Mouse (Mus musculus) midbrain, embryonic 11.5 days (tissue): ENCODE results near the gene Itpr1. TPM values are rescaled to one million over a fixed set of nuclear protein-coding genes. Genes with fewer than 3 reads are reported as not detected.
A peak's percentile ranks its signal among the peaks of the same experiment; 100 is the strongest.

ENCODE experiments used
- ATAC-seq: fragments of 200-750 bp; cut with Nextera tagmentation; 2 replicates; pipeline ENCODE4 v1.8.0; 2017; ENCODE audit warnings: moderate TSS enrichment, moderate library complexity; ENCODE audit not compliant: low FRiP score
- DNase-seq: peaks from one replicate; pipeline ENCODE4 v3.0.0; 2015; ENCODE audit warnings: low spot score; ENCODE audit errors: missing footprints
- H3K27ac ChIP-seq: fragments of 300-500 bp; sonication (generic); 2 replicates; pipeline ENCODE4 v1.5.1; 2014; ENCODE audit warnings: low read depth, low read length
- H3K27me3 ChIP-seq: fragments of 300-500 bp; sonication (generic); 2 replicates; pipeline ENCODE4 v1.6.1; 2014; ENCODE audit warnings: mild to moderate bottlenecking, low read length, moderate library complexity, mixed read lengths; ENCODE audit not compliant: control insufficient read depth, insufficient read depth
- H3K36me3 ChIP-seq: fragments of 300-500 bp; sonication (generic); 2 replicates; pipeline ENCODE4 v1.6.1; 2014; ENCODE audit warnings: mild to moderate bottlenecking, low read length, moderate library complexity, mixed read lengths; ENCODE audit not compliant: control insufficient read depth, insufficient read depth
- H3K4me1 ChIP-seq: fragments of 300-500 bp; sonication (generic); 2 replicates; pipeline ENCODE4 v1.6.1; 2014; ENCODE audit warnings: low read length; ENCODE audit not compliant: control insufficient read depth, insufficient read depth
- H3K4me2 ChIP-seq: fragments of 300-500 bp; sonication (generic); 2 replicates; pipeline ENCODE4 v1.6.1; 2014; ENCODE audit warnings: mild to moderate bottlenecking, moderate library complexity
- H3K4me3 ChIP-seq: fragments of 300-500 bp; sonication (generic); 2 replicates; pipeline ENCODE4 v1.5.1; 2014; ENCODE audit warnings: low read depth, low read length
- H3K9ac ChIP-seq: fragments of 300-500 bp; sonication (generic); 2 replicates; pipeline ENCODE4 v1.6.1; 2014; ENCODE audit warnings: low read length
- H3K9me3 ChIP-seq: fragments of 300-500 bp; sonication (generic); 2 replicates; pipeline ENCODE4 v1.6.1; 2016; ENCODE audit warnings: low read length; ENCODE audit not compliant: control insufficient read depth
- WGBS: fragments of 180-500 bp; shearing (Covaris S2); extraction: QIAGEN DNeasy Blood & Tissue Kit; methylation state at CpG from one replicate; pipeline ENCODE4 v1.1.7; 2014; 5-methylcytosine and 5-hydroxymethylcytosine counted together
- polyA plus RNA-seq: library from polyadenylated mRNA; unstranded; fragments of >200 nt; fragmentation: Nextera tagmentation; extraction: Ambion mirVana; gene quantifications from 2 replicates; pipeline ENCODE4 v1.2.1, GENCODE M21; 2014

Itpr1 gene
- polyA plus RNA-seq, 1 experiment from 2014 or later = 5.2 TPM

DNA sequence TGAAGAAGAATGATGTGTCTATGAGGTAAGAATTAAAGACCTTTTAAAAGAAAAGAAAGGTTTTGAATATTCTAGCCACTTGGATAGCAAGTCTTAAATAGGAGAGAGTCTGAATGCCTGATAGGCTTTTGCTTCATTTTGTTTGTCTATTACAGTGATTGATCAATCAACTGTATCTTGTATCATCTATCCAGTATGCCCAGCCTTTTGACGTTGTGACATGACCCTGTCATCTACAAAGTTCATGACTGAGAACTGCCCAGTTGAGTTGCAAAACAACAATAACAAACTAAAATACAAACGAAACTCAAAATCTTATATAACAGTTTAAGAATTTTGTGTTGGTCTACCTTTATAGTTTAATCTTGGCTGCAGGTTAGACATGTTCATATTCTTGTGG is 78.1 kb downstream of the Itpr1 start:
- 93% methylated on average over 2 of the region's 2 CpGs for WGBS
- H3K4me1 ChIP-seq = no peaks in the 10 kb centered on the region
- H3K9me3 ChIP-seq = no peaks in the 10 kb centered on the region
- no peak overlapping the region for H3K4me2 ChIP-seq
- H3K4me3 ChIP-seq = no peak overlapping the region
- ATAC-seq = no peak
- no peak overlapping the region for H3K27ac ChIP-seq
- H3K9ac ChIP-seq = no peak overlapping the region
- H3K27me3 ChIP-seq = no peaks in the 10 kb centered on the region
- DNase-seq = no peak
- H3K36me3 ChIP-seq = no peaks in the 10 kb centered on the region

DNA sequence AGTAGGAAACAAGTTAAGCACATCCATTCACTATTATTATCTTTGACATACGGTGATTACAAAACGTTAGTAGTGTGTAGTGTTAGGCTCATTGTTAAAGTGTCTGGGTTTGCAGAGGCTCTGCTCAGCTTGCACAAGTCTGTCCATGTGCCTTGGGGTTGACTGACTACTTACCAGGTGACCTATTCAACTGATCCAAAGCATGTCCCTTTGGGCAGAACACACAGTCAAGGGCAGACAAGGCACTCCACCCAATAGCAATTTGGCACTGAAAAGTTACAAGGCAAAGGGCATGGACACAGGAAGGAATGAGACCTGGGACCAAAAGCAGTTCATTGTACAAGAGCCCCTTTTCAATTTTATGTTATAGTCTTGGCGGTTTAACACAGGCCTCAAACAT is 78.7 kb downstream of the Itpr1 start:
- Histone ChIP-seq H3K9me3 (no peaks in the 10 kb centered on the region), H3K4me2 (no peak overlapping the region), H3K9ac (no peak overlapping the region), H3K36me3 (no peaks in the 10 kb centered on the region), H3K4me1 (no peaks in the 10 kb centered on the region), H3K27me3 (no peaks in the 10 kb centered on the region), H3K27ac (no peak overlapping the region), H3K4me3 (no peak overlapping the region)
- DNase-seq (no peak), ATAC-seq (no peak)
- WGBS = 95% methylated on average over 3 of the region's 3 CpGs

GRCm38 (mm10) chr6:108301856-108302255 is 89.0 kb downstream of the Itpr1 start:
- DNase-seq (peak; percentile 62), ATAC-seq (no peak)
- Histone ChIP-seq H3K4me2 (no peak overlapping the region), H3K9me3 (no peaks in the 10 kb centered on the region), H3K36me3 (no peaks in the 10 kb centered on the region), H3K27me3 (no peaks in the 10 kb centered on the region), H3K27ac (no peak overlapping the region), H3K9ac (no peak overlapping the region), H3K4me3 (no peak overlapping the region), H3K4me1 (no peaks in the 10 kb centered on the region)
- 87% methylated on average over 5 of the region's 5 CpGs for WGBS

GRCm38 (mm10) chr6:108303619-108304567 is 91.0 kb downstream of the Itpr1 start:
- H3K36me3 ChIP-seq = no peaks in the 10 kb centered on the region
- H3K4me3 ChIP-seq = no peak overlapping the region
- no peaks in the 10 kb centered on the region for H3K9me3 ChIP-seq
- no peak overlapping the region for H3K9ac ChIP-seq
- 91% methylated on average over 12 of the region's 12 CpGs for WGBS
- DNase-seq (peak; percentile 53), ATAC-seq (no peak)
- H3K27ac ChIP-seq = no peak overlapping the region
- H3K4me2 ChIP-seq = no peak overlapping the region
- no peaks in the 10 kb centered on the region for H3K4me1 ChIP-seq
- no peaks in the 10 kb centered on the region for H3K27me3 ChIP-seq

DNA sequence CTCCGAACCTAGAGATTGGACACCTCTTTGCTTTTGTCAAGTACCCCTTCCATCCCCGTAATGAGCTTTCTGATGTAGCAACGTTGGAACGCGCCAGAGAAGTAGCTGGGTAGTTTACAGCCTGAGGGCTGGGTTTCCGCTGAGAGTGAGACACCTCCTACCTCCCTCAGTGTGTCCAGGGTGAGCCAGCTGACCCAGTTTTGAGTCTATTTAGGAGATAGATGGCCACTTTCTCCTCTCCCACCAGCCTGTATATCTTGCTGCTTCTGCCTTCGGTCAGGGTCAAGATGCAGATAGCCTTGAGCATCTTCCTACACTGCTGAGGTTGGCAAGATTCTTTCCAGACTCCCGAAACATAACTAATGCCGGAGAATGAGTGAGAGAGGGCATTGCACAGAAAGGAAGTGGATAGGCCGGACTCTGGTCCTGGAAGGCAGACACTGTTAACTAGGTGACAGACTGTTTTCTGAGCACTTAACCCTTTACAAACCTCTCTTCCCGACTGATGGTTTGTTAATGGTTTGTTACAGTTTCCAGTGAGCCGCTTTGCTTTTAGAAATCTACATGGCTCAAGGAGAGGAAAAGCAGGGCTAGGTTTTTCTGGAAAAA is 92.4 kb downstream of the Itpr1 start:
- ATAC-seq = no peak
- peak; percentile 47 for DNase-seq

DNA sequence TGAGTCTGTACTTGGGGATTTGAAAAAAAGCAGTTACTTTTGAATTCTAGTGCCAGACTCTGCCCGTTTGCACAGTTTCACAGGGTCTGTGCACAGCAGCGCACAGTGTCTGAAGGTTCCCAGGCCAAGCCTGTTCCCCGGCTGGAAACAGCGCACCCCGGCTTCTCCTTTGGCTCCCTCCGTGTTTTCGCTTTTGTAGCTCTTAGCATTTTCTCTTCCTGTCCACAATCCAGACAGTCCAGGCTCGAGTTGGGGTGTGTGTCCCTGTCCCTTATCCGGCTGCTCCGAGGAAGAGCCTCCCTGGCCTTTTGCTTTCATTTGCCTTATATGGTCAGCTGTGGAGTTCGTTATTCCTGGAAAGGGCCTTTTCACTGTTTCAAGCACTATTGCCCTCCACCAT is 93.3 kb downstream of the Itpr1 start:
- no peak for ATAC-seq
- 75% methylated on average over 11 of the region's 11 CpGs for WGBS

More for the DNA sequence above, 92.4 kb downstream of the Itpr1 start:
- no peak overlapping the region for H3K4me3 ChIP-seq
- no peak overlapping the region for H3K4me2 ChIP-seq
- no peak overlapping the region for H3K9ac ChIP-seq
- no peaks in the 10 kb centered on the region for H3K36me3 ChIP-seq
- H3K27me3 ChIP-seq = no peaks in the 10 kb centered on the region
- H3K9me3 ChIP-seq = no peaks in the 10 kb centered on the region
- no peak overlapping the region for H3K27ac ChIP-seq
- H3K4me1 ChIP-seq = no peaks in the 10 kb centered on the region
- 77% methylated on average over 12 of the region's 12 CpGs for WGBS

GRCm38 (mm10) chr6:108306910-108307584 is 94.2 kb downstream of the Itpr1 start:
- Histone ChIP-seq H3K27ac (no peak overlapping the region), H3K4me1 (no peaks in the 10 kb centered on the region), H3K27me3 (no peaks in the 10 kb centered on the region), H3K9me3 (no peaks in the 10 kb centered on the region), H3K9ac (no peak overlapping the region), H3K36me3 (no peaks in the 10 kb centered on the region), H3K4me3 (no peak overlapping the region), H3K4me2 (no peak overlapping the region)
- ATAC-seq (no peak), DNase-seq (no peak)
- WGBS = 77% methylated on average over 9 of the region's 9 CpGs

More for the DNA sequence above, 93.3 kb downstream of the Itpr1 start:
- Histone ChIP-seq H3K27ac (no peak overlapping the region), H3K4me2 (no peak overlapping the region), H3K27me3 (no peaks in the 10 kb centered on the region), H3K4me1 (no peaks in the 10 kb centered on the region), H3K9ac (no peak overlapping the region), H3K9me3 (no peaks in the 10 kb centered on the region), H3K4me3 (no peak overlapping the region), H3K36me3 (no peaks in the 10 kb centered on the region)
- DNase-seq = peak; percentile 79

DNA sequence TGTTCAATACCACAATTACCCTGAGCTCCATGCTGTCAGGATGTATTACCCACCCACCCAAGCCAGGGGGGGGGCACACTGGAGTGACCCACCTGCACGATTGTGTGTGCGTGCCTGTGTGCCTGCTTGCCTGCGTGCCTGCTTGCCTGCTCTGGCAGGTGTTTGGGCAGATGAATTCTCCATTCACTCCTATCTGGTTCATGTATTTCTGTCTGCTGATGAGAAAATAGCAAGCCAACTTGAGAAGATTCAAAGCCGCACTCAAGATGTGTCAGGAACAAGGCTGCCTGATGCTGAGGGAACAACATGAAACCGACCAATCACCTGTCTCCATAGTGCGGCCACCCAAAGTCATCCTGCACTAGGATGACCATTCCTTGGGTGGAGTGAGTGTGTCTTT is 94.9 kb downstream of the Itpr1 start:
- Histone ChIP-seq H3K27ac (no peak overlapping the region), H3K9ac (no peak overlapping the region), H3K27me3 (no peaks in the 10 kb centered on the region), H3K4me1 (no peaks in the 10 kb centered on the region), H3K4me3 (no peak overlapping the region), H3K4me2 (no peak overlapping the region), H3K9me3 (no peaks in the 10 kb centered on the region), H3K36me3 (no peaks in the 10 kb centered on the region)
- DNase-seq (no peak), ATAC-seq (0 out of 2 replicates have a peak, but pooled peaks have one; percentile 31)
- 94% methylated on average over 6 of the region's 6 CpGs for WGBS
